Mouse (Mus musculus): ENCODE measurements around the gene Sptbn4. TPM values are rescaled to one million over a fixed set of nuclear protein-coding genes. Genes with fewer than 3 reads are reported as not detected.

The Sptbn4 gene
- polyA plus RNA-seq, 1 experiment, result 0.48 TPM

- TF ChIP-seq POLR2A (IDR thresholded peaks at IDR 0.05; ENCODE audit: borderline replicate concordance, low read depth, low read length) (no peak), CTCF (IDR thresholded peaks at IDR 0.05; ENCODE audit: low read depth, low read length) (no peak)
- Histone ChIP-seq H3K27ac (ENCODE audit: insufficient read depth, low read depth, low read length) (no peak overlapping the region), H3K4me1 (ENCODE audit: control insufficient read depth, insufficient read depth, low read length) (no peaks in the 10 kb centered on the region), H3K4me3 (ENCODE audit: insufficient read depth, low read length) (no peak overlapping the region)
These were observed 72.2 kb downstream of the Sptbn4 start for GRCm38 (mm10) chr7:27375274-27375673.

GRCm38 (mm10) chr7:27371715-27372462 lies 75.6 kb downstream of the Sptbn4 start:
- Histone ChIP-seq H3K4me3 (ENCODE audit: insufficient read depth, low read length) (no peak overlapping the region), H3K4me1 (ENCODE audit: control insufficient read depth, insufficient read depth, low read length) (no peaks in the 10 kb centered on the region), H3K27ac (ENCODE audit: insufficient read depth, low read depth, low read length) (no peak overlapping the region)
- TF ChIP-seq CTCF (IDR thresholded peaks at IDR 0.05; ENCODE audit: low read depth, low read length) (no peak), POLR2A (IDR thresholded peaks at IDR 0.05; ENCODE audit: borderline replicate concordance, low read depth, low read length) (no peak)

GRCm38 (mm10) chr7:27369111-27369510 lies 78.4 kb downstream of the Sptbn4 start:
- Histone ChIP-seq H3K4me1 (ENCODE audit: control insufficient read depth, insufficient read depth, low read length) (no peaks in the 10 kb centered on the region), H3K27ac (ENCODE audit: insufficient read depth, low read depth, low read length) (no peak overlapping the region), H3K4me3 (ENCODE audit: insufficient read depth, low read length) (no peak overlapping the region)
- no peak for TF ChIP-seq CTCF (IDR thresholded peaks at IDR 0.05; ENCODE audit: low read depth, low read length)
- TF ChIP-seq POLR2A (IDR thresholded peaks at IDR 0.05; ENCODE audit: borderline replicate concordance, low read depth, low read length), result no peak

GRCm38 (mm10) chr7:27367976-27368375 lies 79.5 kb downstream of the Sptbn4 start:
- H3K4me1 ChIP-seq (ENCODE audit: control insufficient read depth, insufficient read depth, low read length), result no peaks in the 10 kb centered on the region

GRCm38 (mm10) chr7:27366082-27366844 lies 81.2 kb downstream of the Sptbn4 start:
- Histone ChIP-seq H3K4me1 (ENCODE audit: control insufficient read depth, insufficient read depth, low read length) (0 out of 2 replicates have a peak, but pooled peaks cover 2% of the 10 kb centered on the region), H3K27ac (ENCODE audit: insufficient read depth, low read depth, low read length) (no peak overlapping the region), H3K4me3 (ENCODE audit: insufficient read depth, low read length) (no peak overlapping the region)
- TF ChIP-seq CTCF (IDR thresholded peaks at IDR 0.05; ENCODE audit: low read depth, low read length) (no peak), POLR2A (IDR thresholded peaks at IDR 0.05; ENCODE audit: borderline replicate concordance, low read depth, low read length) (no peak)

More at GRCm38 (mm10) chr7:27367976-27368375, 79.5 kb downstream of the Sptbn4 start:
- no peak for TF ChIP-seq POLR2A (IDR thresholded peaks at IDR 0.05; ENCODE audit: borderline replicate concordance, low read depth, low read length)
- TF ChIP-seq CTCF (IDR thresholded peaks at IDR 0.05; ENCODE audit: low read depth, low read length), result no peak
- no peak overlapping the region for H3K27ac ChIP-seq (ENCODE audit: insufficient read depth, low read depth, low read length)
- H3K4me3 ChIP-seq (ENCODE audit: insufficient read depth, low read length), result no peak overlapping the region

- peaks cover 7% of the 10 kb centered on the region for H3K4me1 ChIP-seq (ENCODE audit: control insufficient read depth, insufficient read depth, low read length)
- no peak overlapping the region for H3K27ac ChIP-seq (ENCODE audit: insufficient read depth, low read depth, low read length)
- no peak overlapping the region for H3K4me3 ChIP-seq (ENCODE audit: insufficient read depth, low read length)
- TF ChIP-seq POLR2A (IDR thresholded peaks at IDR 0.05; ENCODE audit: borderline replicate concordance, low read depth, low read length), result no peak
These were observed 83.1 kb downstream of the Sptbn4 start for GRCm38 (mm10) chr7:27364379-27364778.

GRCm38 (mm10) chr7:27361283-27361946 lies 86.1 kb downstream of the Sptbn4 start:
- Histone ChIP-seq H3K4me1 (ENCODE audit: control insufficient read depth, insufficient read depth, low read length) (peaks cover 21% of the 10 kb centered on the region), H3K4me3 (ENCODE audit: insufficient read depth, low read length) (peak overlapping the region; percentile 57), H3K27ac (ENCODE audit: insufficient read depth, low read depth, low read length) (no peak overlapping the region)
- no peak for TF ChIP-seq CTCF (IDR thresholded peaks at IDR 0.05; ENCODE audit: low read depth, low read length)
- TF ChIP-seq POLR2A (IDR thresholded peaks at IDR 0.05; ENCODE audit: borderline replicate concordance, low read depth, low read length), result no peak

- Histone ChIP-seq H3K27ac (ENCODE audit: insufficient read depth, low read depth, low read length) (no peak overlapping the region), H3K4me1 (ENCODE audit: control insufficient read depth, insufficient read depth, low read length) (peaks cover 24% of the 10 kb centered on the region), H3K4me3 (ENCODE audit: insufficient read depth, low read length) (peak overlapping the region; percentile 20; the same call in 1 of the 2 replicates)
- no peak for TF ChIP-seq POLR2A (IDR thresholded peaks at IDR 0.05; ENCODE audit: borderline replicate concordance, low read depth, low read length)
- no peak for TF ChIP-seq CTCF (IDR thresholded peaks at IDR 0.05; ENCODE audit: low read depth, low read length)
These were observed 86.7 kb downstream of the Sptbn4 start for GRCm38 (mm10) chr7:27360749-27361148.

- H3K27ac ChIP-seq (ENCODE audit: insufficient read depth, low read depth, low read length), result no peak overlapping the region
- peaks cover 29% of the 10 kb centered on the region for H3K4me1 ChIP-seq (ENCODE audit: control insufficient read depth, insufficient read depth, low read length)
- TF ChIP-seq CTCF (IDR thresholded peaks at IDR 0.05; ENCODE audit: low read depth, low read length) (no peak), POLR2A (IDR thresholded peaks at IDR 0.05; ENCODE audit: borderline replicate concordance, low read depth, low read length) (no peak)
- no peak overlapping the region for H3K4me3 ChIP-seq (ENCODE audit: insufficient read depth, low read length)
These were observed 87.7 kb downstream of the Sptbn4 start for GRCm38 (mm10) chr7:27359706-27360358.
